Mouse (Mus musculus) bone marrow macrophage, adult 2 months (primary cell): ENCODE data around the gene Fdxacb1.

ENCODE experiments used
- CTCF ChIP-seq: IDR thresholded peaks from 2 replicates; pipeline ENCODE4 v1.5.1; 2012; ENCODE audit warnings: low read depth, mild to moderate bottlenecking, low read length, moderate library complexity
- POLR2A ChIP-seq: IDR thresholded peaks from 2 replicates; pipeline ENCODE4 v1.6.1; 2012; ENCODE audit warnings: mild to moderate bottlenecking, low read depth, low read length, borderline replicate concordance

GRCm38 (mm10) chr9:50750706-50751105 lies 17.3 kb upstream of the Fdxacb1 start:
- TF ChIP-seq CTCF (no peak), POLR2A (no peak)
